Mouse (Mus musculus): Measurements from ENCODE around the gene Pop5. TPM values are rescaled to one million over a fixed set of nuclear protein-coding genes. Genes with fewer than 3 reads are reported as not detected.
A peak's percentile ranks its signal among the peaks of the same experiment; 100 is the strongest.

The Pop5 gene
- total and polyA plus RNA-seq, 2 experiments from 2014 or later: 41.1 to 57.9 TPM

DNA sequence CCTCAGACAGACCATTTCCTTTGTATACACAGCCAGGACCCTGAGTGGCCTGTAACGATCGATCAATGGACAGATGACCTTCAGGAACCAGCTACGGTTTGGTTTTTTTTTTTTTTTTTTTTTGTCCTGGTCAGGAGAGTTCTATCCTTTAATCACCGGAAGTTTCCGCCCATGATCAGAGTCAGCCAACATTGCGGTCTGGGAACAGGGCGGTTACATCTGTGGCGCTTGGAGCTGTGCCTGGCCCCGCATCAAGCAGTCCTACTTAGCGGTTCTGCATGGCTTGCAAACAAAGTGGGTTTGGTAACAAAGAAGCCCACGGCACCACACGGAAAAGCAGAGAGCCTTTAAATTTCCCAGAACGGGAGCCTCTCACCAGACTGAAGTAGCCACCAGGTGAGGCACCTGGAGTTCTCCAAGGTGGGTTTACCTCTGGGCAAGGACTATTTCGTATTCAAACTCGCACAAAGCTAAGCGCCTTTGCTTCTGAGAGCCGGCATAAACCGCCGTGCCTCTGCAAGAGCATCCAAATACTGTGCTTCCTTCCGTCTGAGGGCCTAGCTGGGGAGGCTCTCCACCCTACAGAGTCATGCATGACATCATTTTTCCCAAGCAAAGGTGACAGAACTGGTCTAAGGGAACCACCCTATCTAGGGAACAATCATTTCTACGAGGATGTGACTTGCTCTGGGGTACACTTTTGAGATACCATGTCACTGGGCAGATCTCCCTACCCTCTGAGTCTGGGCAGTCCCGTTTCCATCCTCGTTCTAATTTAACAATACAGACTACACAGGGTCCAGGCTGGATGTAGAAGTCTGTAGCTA lies 31.7 kb upstream of the Pop5 start:
- H3K4me2 ChIP-seq (ENCODE audit: low read depth, low read length): peak overlapping the region; percentile 64
- peak; percentile 53 for ATAC-seq (ENCODE audit: insufficient read depth, low read depth)
- H3K36me3 ChIP-seq (replicated peaks; ENCODE audit: control insufficient read depth, insufficient read depth, low read length): no peaks in the 10 kb centered on the region
- peak overlapping the region; percentile 60 for H3K27ac ChIP-seq (ENCODE audit: low read depth)
- TF ChIP-seq CTCF (IDR thresholded peaks at IDR 0.05; ENCODE audit: low read depth): no peak
- TF ChIP-seq EP300 (IDR thresholded peaks at IDR 0.05; ENCODE audit: low read depth): no peak
- peaks cover 10% of the 10 kb centered on the region for H3K4me1 ChIP-seq (ENCODE audit: control insufficient read depth, insufficient read depth)
- DNase-seq (ENCODE audit: low spot score): no peak
- WGBS: 20% methylated on average over 23 of the region's 23 CpGs
- H3K9me3 ChIP-seq (replicated peaks; ENCODE audit: control insufficient read depth, low read length): no peaks in the 10 kb centered on the region
- peak overlapping the region; percentile 37; the same call in 1 of the 2 replicates for H3K9ac ChIP-seq (replicated peaks; ENCODE audit: low read depth, low read length)
- peak overlapping the region; percentile 44 for H3K4me3 ChIP-seq (ENCODE audit: low read depth, low read length)
- peaks cover 24% of the 10 kb centered on the region for H3K27me3 ChIP-seq (ENCODE audit: control insufficient read depth, insufficient read depth, low read length)

DNA sequence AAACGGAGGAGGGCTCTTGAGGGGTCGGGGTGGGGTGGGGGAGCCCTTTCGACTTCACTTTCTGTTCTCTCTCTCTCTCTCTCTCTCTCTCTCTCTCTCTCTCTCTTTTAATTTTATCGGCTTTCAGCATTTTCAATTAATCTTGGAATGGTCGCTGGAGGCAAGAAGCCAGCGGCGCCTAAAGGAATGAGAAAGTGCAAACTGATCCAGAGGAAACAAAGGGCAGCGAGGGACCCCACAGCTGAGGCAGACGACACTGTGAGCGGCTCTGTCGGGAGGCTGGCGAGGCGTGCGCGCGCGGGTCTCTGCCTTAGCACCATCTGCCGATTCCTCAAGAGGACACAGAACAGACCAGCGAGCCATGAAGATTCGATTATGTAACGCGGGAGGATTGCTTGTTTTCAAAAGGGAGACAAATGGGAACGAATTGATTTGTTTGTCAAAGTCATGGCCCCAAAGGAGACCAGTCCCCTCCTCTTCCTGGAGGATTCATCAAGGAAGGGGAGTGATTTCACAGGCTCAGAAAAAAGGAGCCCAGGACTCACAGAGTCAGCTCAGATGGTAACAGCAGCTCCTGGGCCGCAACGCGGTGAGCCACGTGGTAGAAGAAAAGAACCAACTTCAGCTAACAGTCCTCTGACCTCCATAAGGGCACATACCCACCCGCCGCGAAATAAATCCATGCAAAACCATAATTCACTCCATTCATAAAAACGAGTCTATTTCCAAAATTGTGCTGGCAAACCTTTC lies 30.9 kb upstream of the Pop5 start:
- no peaks in the 10 kb centered on the region for H3K9me3 ChIP-seq (replicated peaks; ENCODE audit: control insufficient read depth, low read length)
- peak overlapping the region; percentile 44 for H3K4me3 ChIP-seq (ENCODE audit: low read depth, low read length)
- TF ChIP-seq CTCF (IDR thresholded peaks at IDR 0.05; ENCODE audit: low read depth) (no peak), EP300 (IDR thresholded peaks at IDR 0.05; ENCODE audit: low read depth) (no peak)
- 4% methylated on average over 31 of the region's 31 CpGs for whole genome bisulfite sequencing
- no peaks in the 10 kb centered on the region for H3K36me3 ChIP-seq (replicated peaks; ENCODE audit: control insufficient read depth, insufficient read depth, low read length)
- DNase-seq (ENCODE audit: low spot score): no peak
- H3K9ac ChIP-seq (replicated peaks; ENCODE audit: low read depth, low read length): peak overlapping the region; percentile 37; the same call in 1 of the 2 replicates
- peaks cover 24% of the 10 kb centered on the region for H3K27me3 ChIP-seq (ENCODE audit: control insufficient read depth, insufficient read depth, low read length)
- peaks cover 10% of the 10 kb centered on the region for H3K4me1 ChIP-seq (ENCODE audit: control insufficient read depth, insufficient read depth)
- peak overlapping the region; percentile 64 for H3K4me2 ChIP-seq (ENCODE audit: low read depth, low read length)
- H3K27ac ChIP-seq (ENCODE audit: low read depth): peak overlapping the region; percentile 60
- peak; percentile 58; the same call in 1 of the 2 replicates for ATAC-seq (ENCODE audit: insufficient read depth, low read depth)

DNA sequence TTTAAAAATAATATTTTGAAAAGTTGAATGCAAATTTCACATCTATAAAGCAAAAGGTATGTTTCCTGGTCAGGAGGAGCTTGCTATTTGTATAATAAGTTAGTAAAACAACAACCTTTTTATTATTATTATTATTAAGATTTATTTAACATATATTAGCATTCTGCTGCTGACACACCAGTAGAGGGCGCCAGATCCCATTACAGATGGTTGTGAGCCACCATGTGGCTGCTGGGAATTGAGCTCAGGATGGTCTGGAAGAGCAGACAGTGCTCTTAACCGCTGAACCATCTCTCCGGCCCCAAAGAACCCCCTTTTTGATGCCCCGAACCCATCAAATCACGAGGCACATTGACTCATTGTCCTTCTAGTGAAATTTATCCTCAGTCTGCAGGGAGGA lies 28.4 kb upstream of the Pop5 start:
- H3K27ac ChIP-seq (ENCODE audit: low read depth): no peak overlapping the region
- H3K9me3 ChIP-seq (replicated peaks; ENCODE audit: control insufficient read depth, low read length): no peaks in the 10 kb centered on the region
- peaks cover 24% of the 10 kb centered on the region for H3K27me3 ChIP-seq (ENCODE audit: control insufficient read depth, insufficient read depth, low read length)
- DNase-seq (ENCODE audit: low spot score) (no peak), ATAC-seq (ENCODE audit: insufficient read depth, low read depth) (no peak)
- WGBS: 51% methylated on average over 5 of the region's 5 CpGs
- H3K4me3 ChIP-seq (ENCODE audit: low read depth, low read length): no peak overlapping the region
- no peak overlapping the region for H3K4me2 ChIP-seq (ENCODE audit: low read depth, low read length)
- TF ChIP-seq CTCF (IDR thresholded peaks at IDR 0.05; ENCODE audit: low read depth) (no peak), EP300 (IDR thresholded peaks at IDR 0.05; ENCODE audit: low read depth) (no peak)
- H3K4me1 ChIP-seq (ENCODE audit: control insufficient read depth, insufficient read depth): peaks cover 10% of the 10 kb centered on the region
- no peaks in the 10 kb centered on the region for H3K36me3 ChIP-seq (replicated peaks; ENCODE audit: control insufficient read depth, insufficient read depth, low read length)
- no peak overlapping the region for H3K9ac ChIP-seq (replicated peaks; ENCODE audit: low read depth, low read length)

GRCm38 (mm10) chr5:115207892-115208291 lies 27.7 kb upstream of the Pop5 start:
- H3K4me2 ChIP-seq (ENCODE audit: low read depth, low read length): no peak overlapping the region
- TF ChIP-seq CTCF (IDR thresholded peaks at IDR 0.05; ENCODE audit: low read depth): no peak
- no peak for TF ChIP-seq EP300 (IDR thresholded peaks at IDR 0.05; ENCODE audit: low read depth)
- ATAC-seq (ENCODE audit: insufficient read depth, low read depth): no peak

GRCm38 (mm10) chr5:115208601-115209000 lies 27.0 kb upstream of the Pop5 start:
- no peak for TF ChIP-seq EP300 (IDR thresholded peaks at IDR 0.05; ENCODE audit: low read depth)
- no peak for TF ChIP-seq CTCF (IDR thresholded peaks at IDR 0.05; ENCODE audit: low read depth)
- peaks cover 10% of the 10 kb centered on the region for H3K4me1 ChIP-seq (ENCODE audit: control insufficient read depth, insufficient read depth)

More at GRCm38 (mm10) chr5:115207892-115208291, 27.7 kb upstream of the Pop5 start:
- DNase-seq (ENCODE audit: low spot score): no peak
- Histone ChIP-seq H3K4me3 (ENCODE audit: low read depth, low read length) (no peak overlapping the region), H3K9me3 (replicated peaks; ENCODE audit: control insufficient read depth, low read length) (no peaks in the 10 kb centered on the region), H3K4me1 (ENCODE audit: control insufficient read depth, insufficient read depth) (peaks cover 10% of the 10 kb centered on the region), H3K36me3 (replicated peaks; ENCODE audit: control insufficient read depth, insufficient read depth, low read length) (no peaks in the 10 kb centered on the region), H3K27ac (ENCODE audit: low read depth) (no peak overlapping the region), H3K9ac (replicated peaks; ENCODE audit: low read depth, low read length) (no peak overlapping the region), H3K27me3 (ENCODE audit: control insufficient read depth, insufficient read depth, low read length) (peaks cover 24% of the 10 kb centered on the region)
- 19% methylated on average over 9 of the region's 16 CpGs for WGBS

More at GRCm38 (mm10) chr5:115208601-115209000, 27.0 kb upstream of the Pop5 start:
- Histone ChIP-seq H3K27me3 (ENCODE audit: control insufficient read depth, insufficient read depth, low read length) (peaks cover 23% of the 10 kb centered on the region), H3K4me3 (ENCODE audit: low read depth, low read length) (no peak overlapping the region), H3K9me3 (replicated peaks; ENCODE audit: control insufficient read depth, low read length) (no peaks in the 10 kb centered on the region), H3K4me2 (ENCODE audit: low read depth, low read length) (no peak overlapping the region), H3K27ac (ENCODE audit: low read depth) (no peak overlapping the region), H3K36me3 (replicated peaks; ENCODE audit: control insufficient read depth, insufficient read depth, low read length) (no peaks in the 10 kb centered on the region), H3K9ac (replicated peaks; ENCODE audit: low read depth, low read length) (no peak overlapping the region)
- DNase-seq (ENCODE audit: low spot score) (no peak), ATAC-seq (ENCODE audit: insufficient read depth, low read depth) (no peak)
- WGBS: 65% methylated on average over 5 of the region's 5 CpGs

Measured in heart, postnatal 0 days (tissue).